Mouse (Mus musculus) stomach, postnatal 0 days (tissue): ENCODE data around the gene Mef2a.

Experiments used
- CTCF ChIP-seq: IDR thresholded peaks from 2 replicates; pipeline ENCODE4 v1.5.1; 2016; ENCODE audit warnings: antibody characterized with exemption, low read depth, mild to moderate bottlenecking, moderate library complexity
- EP300 ChIP-seq: optimal IDR thresholded peaks from 2 replicates; pipeline ENCODE3; 2016; ENCODE audit warnings: antibody characterized with exemption

GRCm38 (mm10) chr7:67283581-67283980 lies 89.1 kb downstream of the Mef2a start:
- no peak for TF ChIP-seq EP300
- no peak for TF ChIP-seq CTCF
